In genomic region chr16:5244411-5244810, GRCm38 (mm10) we compare ENCODE assay signal across 8 mouse cellular contexts. TPM values are rescaled to one million over a fixed set of nuclear protein-coding genes. Genes with fewer than 3 reads are reported as not detected.
A peak's percentile ranks its signal among the peaks of the same experiment; 100 is the strongest.
DNase-seq lines count a peak whose midpoint lies in the region; ATAC-seq and TF ChIP-seq lines count a peak whose summit lies in the region.

No protein-coding gene starts in this region.

- H3K4me1 ChIP-seq in forebrain, postnatal 0 days (ENCODE audit: insufficient read depth), result no peaks in the 10 kb centered on the region
- no peaks in the 10 kb centered on the region for H3K4me1 ChIP-seq in hindbrain, embryonic 16.5 days (ENCODE audit: control insufficient read depth, insufficient read depth, low read depth, low read length)
- H3K4me1 ChIP-seq in midbrain, embryonic 14.5 days (ENCODE audit: control insufficient read depth, insufficient read depth, low read length), result no peaks in the 10 kb centered on the region
- H3K4me1 ChIP-seq in stomach, embryonic 15.5 days, result no peaks in the 10 kb centered on the region

- no peaks in the 10 kb centered on the region for H3K9me3 ChIP-seq in forebrain, postnatal 0 days (ENCODE audit: low read length)
- H3K9me3 ChIP-seq in hindbrain, embryonic 16.5 days (ENCODE audit: control insufficient read depth, low read length), result no peaks in the 10 kb centered on the region
- H3K9me3 ChIP-seq in midbrain, embryonic 14.5 days (ENCODE audit: control insufficient read depth, low read length), result no peaks in the 10 kb centered on the region
- H3K9me3 ChIP-seq in stomach, embryonic 15.5 days, result no peaks in the 10 kb centered on the region

- no peak overlapping the region for H3K27ac ChIP-seq in left cerebral cortex, adult 2 months
- no peak overlapping the region for H3K27ac ChIP-seq in forebrain, postnatal 0 days (ENCODE audit: low read depth, low read length)
- no peak overlapping the region for H3K27ac ChIP-seq in hindbrain, embryonic 16.5 days (ENCODE audit: low read depth, low read length)
- H3K27ac ChIP-seq in midbrain, embryonic 14.5 days (replicated peaks; ENCODE audit: low read depth, low read length), result no peak overlapping the region
- no peak overlapping the region for H3K27ac ChIP-seq in stomach, embryonic 15.5 days

- 32% methylated on average over 7 of the region's 7 CpGs for WGBS in forebrain, postnatal 0 days
- WGBS in hindbrain, embryonic 16.5 days, result 40% methylated on average over 7 of the region's 7 CpGs
- 37% methylated on average over 7 of the region's 7 CpGs for WGBS in midbrain, embryonic 14.5 days
- WGBS in stomach, embryonic 15.5 days, result 34% methylated on average over 7 of the region's 7 CpGs

- H3K9ac ChIP-seq in forebrain, postnatal 0 days, result no peak overlapping the region
- no peak overlapping the region for H3K9ac ChIP-seq in hindbrain, embryonic 16.5 days (ENCODE audit: low read depth, low read length)
- no peak overlapping the region for H3K9ac ChIP-seq in midbrain, embryonic 14.5 days (replicated peaks; ENCODE audit: low read length)
- no peak overlapping the region for H3K9ac ChIP-seq in stomach, embryonic 15.5 days

- peak; percentile 84 for TF ChIP-seq CTCF in left cerebral cortex, adult 2 months (IDR thresholded peaks at IDR 0.05)
- peak; percentile 76 for TF ChIP-seq CTCF in forebrain, postnatal 0 days (IDR thresholded peaks at IDR 0.05; ENCODE audit: low read depth)

- no peak overlapping the region for H3K4me3 ChIP-seq in left cerebral cortex, adult 2 months
- no peak overlapping the region for H3K4me3 ChIP-seq in forebrain, postnatal 0 days (ENCODE audit: low read depth, low read length)
- no peak overlapping the region for H3K4me3 ChIP-seq in hindbrain, embryonic 16.5 days (ENCODE audit: low read length)
- no peak overlapping the region for H3K4me3 ChIP-seq in midbrain, embryonic 14.5 days (replicated peaks; ENCODE audit: low read depth, low read length)
- no peak overlapping the region for H3K4me3 ChIP-seq in stomach, embryonic 15.5 days (replicated peaks)

- H3K4me2 ChIP-seq in forebrain, postnatal 0 days (ENCODE audit: low read depth), result no peak overlapping the region
- H3K4me2 ChIP-seq in hindbrain, embryonic 16.5 days (ENCODE audit: low read length), result no peak overlapping the region
- no peak overlapping the region for H3K4me2 ChIP-seq in midbrain, embryonic 14.5 days (ENCODE audit: low read length)
- H3K4me2 ChIP-seq in stomach, embryonic 15.5 days, result no peak overlapping the region

- DNase-seq in left cerebral cortex, adult 2 months (ENCODE audit: extremely low spot score in 1 of 2, low spot score in 2 of 2), result peak; percentile 51 to 56
- DNase-seq in left cerebral cortex, adult 11 months (ENCODE audit: low spot score), result no peak
- peak; percentile 35 for DNase-seq in c-Kit-positive CD71-negative TER-119-negative erythroid progenitor cells, embryonic 14.5 days (ENCODE audit: low read depth)
- peak; percentile 16 for DNase-seq in forebrain, postnatal 0 days
- peak; percentile 51 for DNase-seq in left cerebral cortex, postnatal 4 days
- peak; percentile 67 for DNase-seq in midbrain, embryonic 14.5 days

- intact Hi-C loops in left cerebral cortex, adult 2 months (cut with DNase I), result loop anchor here (2.0 kb wide), 1 partner anchor 42 kb away; no protein-coding TSS in a partner anchor
- intact Hi-C loops in left cerebral cortex, postnatal 4 days (cut with DNase I), result no loop called here

- no peaks in the 10 kb centered on the region for H3K27me3 ChIP-seq in forebrain, postnatal 0 days (ENCODE audit: insufficient read depth, low read length)
- no peaks in the 10 kb centered on the region for H3K27me3 ChIP-seq in hindbrain, embryonic 16.5 days (replicated peaks; ENCODE audit: control insufficient read depth, insufficient read depth, low read length)
- H3K27me3 ChIP-seq in midbrain, embryonic 14.5 days (ENCODE audit: control insufficient read depth, insufficient read depth, low read length), result no peaks in the 10 kb centered on the region
- H3K27me3 ChIP-seq in stomach, embryonic 15.5 days (replicated peaks), result no peaks in the 10 kb centered on the region

- peak; percentile 60 for ATAC-seq in forebrain, postnatal 0 days
- ATAC-seq in hindbrain, embryonic 16.5 days, result peak; percentile 53; the same call in 1 of the 2 replicates
- ATAC-seq in midbrain, embryonic 14.5 days (ENCODE audit: low FRiP score, low TSS enrichment), result no peak
- peak; percentile 70; the same call in 1 of the 2 replicates for ATAC-seq in stomach, embryonic 15.5 days (ENCODE audit: insufficient read depth, low FRiP score, low read depth)

- H3K36me3 ChIP-seq in forebrain, postnatal 0 days (ENCODE audit: insufficient read depth), result peaks cover 77% of the 10 kb centered on the region
- H3K36me3 ChIP-seq in hindbrain, embryonic 16.5 days (ENCODE audit: control insufficient read depth, insufficient read depth, low read length), result peaks cover 26% of the 10 kb centered on the region
- H3K36me3 ChIP-seq in midbrain, embryonic 14.5 days (ENCODE audit: control insufficient read depth, insufficient read depth, low read length), result peaks cover 73% of the 10 kb centered on the region
- H3K36me3 ChIP-seq in stomach, embryonic 15.5 days, result peaks cover 69% of the 10 kb centered on the region

RNA-seq across cellular contexts. Expression of gene Alg1, which starts 11.0 kb away (rescaled TPM):
- 10 to 100 TPM; 25.5 to 26.8 TPM for total RNA-seq in left cerebral cortex, adult 2 months (2021)
- total RNA-seq in forebrain, postnatal 0 days (2014; rRNA removed), result 39.7 and 41.1 TPM in 2 replicates
- 38.9 and 43.7 TPM in 2 replicates for polyA plus RNA-seq in forebrain, postnatal 0 days (2015; fragmentation: Nextera tagmentation; extraction: Ambion mirVana)
- polyA plus RNA-seq in hindbrain, embryonic 16.5 days (2015; fragmentation: Nextera tagmentation; extraction: Ambion mirVana), result 42.9 and 45.9 TPM in 2 replicates
- total RNA-seq in left cerebral cortex, postnatal 4 days (2021), result 10 to 100 TPM; 29.9 to 30.8 TPM
- 38.8 and 40.4 TPM in 2 replicates for polyA plus RNA-seq in midbrain, embryonic 14.5 days (2014; fragmentation: Nextera tagmentation; extraction: Ambion mirVana)
- 32.3 and 34.5 TPM in 2 replicates for polyA plus RNA-seq in stomach, embryonic 15.5 days (2015; fragmentation: Nextera tagmentation; extraction: Ambion mirVana)

RNA-seq across cellular contexts. Expression of gene Eef2kmt, which starts 11.4 kb away (rescaled TPM):
- total RNA-seq in left cerebral cortex, adult 2 months (2021), result 1 to 10 TPM; 2.0 to 4.7 TPM
- 6.3 and 8.3 TPM in 2 replicates for total RNA-seq in forebrain, postnatal 0 days (2014; rRNA removed)
- polyA plus RNA-seq in forebrain, postnatal 0 days (2015; fragmentation: Nextera tagmentation; extraction: Ambion mirVana), result 6.7 TPM in 2 replicates
- 9.4 and 9.5 TPM in 2 replicates for polyA plus RNA-seq in hindbrain, embryonic 16.5 days (2015; fragmentation: Nextera tagmentation; extraction: Ambion mirVana)
- total RNA-seq in left cerebral cortex, postnatal 4 days (2021), result 1 to 10 TPM; 2.9 to 3.6 TPM
- 3.9 and 8.3 TPM in 2 replicates for polyA plus RNA-seq in midbrain, embryonic 14.5 days (2014; fragmentation: Nextera tagmentation; extraction: Ambion mirVana)
- polyA plus RNA-seq in stomach, embryonic 15.5 days (2015; fragmentation: Nextera tagmentation; extraction: Ambion mirVana), result 31.5 and 33.7 TPM in 2 replicates

RNA-seq across cellular contexts. Expression of gene AU021092, which starts 22.3 kb away (rescaled TPM):
- 1 to 10 TPM; 4.2 to 4.7 TPM for total RNA-seq in left cerebral cortex, adult 2 months (2021)
- 17.2 and 21.8 TPM in 2 replicates for total RNA-seq in forebrain, postnatal 0 days (2014; rRNA removed)
- 9.8 and 10.9 TPM in 2 replicates for polyA plus RNA-seq in forebrain, postnatal 0 days (2015; fragmentation: Nextera tagmentation; extraction: Ambion mirVana)
- polyA plus RNA-seq in hindbrain, embryonic 16.5 days (2015; fragmentation: Nextera tagmentation; extraction: Ambion mirVana), result 15.7 and 16.6 TPM in 2 replicates
- total RNA-seq in left cerebral cortex, postnatal 4 days (2021), result 10 to 100 TPM; 10.2 to 11.3 TPM
- polyA plus RNA-seq in midbrain, embryonic 14.5 days (2014; fragmentation: Nextera tagmentation; extraction: Ambion mirVana), result 15.0 and 15.6 TPM in 2 replicates
- 3.9 and 5.3 TPM in 2 replicates for polyA plus RNA-seq in stomach, embryonic 15.5 days (2015; fragmentation: Nextera tagmentation; extraction: Ambion mirVana)

RNA-seq across cellular contexts. Expression of gene Nagpa, which starts 40.6 kb away (rescaled TPM):
- total RNA-seq in left cerebral cortex, adult 2 months (2021), result 10 to 100 TPM; 12.6 to 14.5 TPM
- total RNA-seq in forebrain, postnatal 0 days (2014; rRNA removed), result 6.5 and 8.9 TPM in 2 replicates
- 7.0 and 8.8 TPM in 2 replicates for polyA plus RNA-seq in forebrain, postnatal 0 days (2015; fragmentation: Nextera tagmentation; extraction: Ambion mirVana)
- 11.9 and 14.9 TPM in 2 replicates for polyA plus RNA-seq in hindbrain, embryonic 16.5 days (2015; fragmentation: Nextera tagmentation; extraction: Ambion mirVana)
- 1 to 10 TPM; 6.8 to 7.5 TPM for total RNA-seq in left cerebral cortex, postnatal 4 days (2021)
- polyA plus RNA-seq in midbrain, embryonic 14.5 days (2014; fragmentation: Nextera tagmentation; extraction: Ambion mirVana), result 8.7 and 9.3 TPM in 2 replicates
- 21.1 and 22.1 TPM in 2 replicates for polyA plus RNA-seq in stomach, embryonic 15.5 days (2015; fragmentation: Nextera tagmentation; extraction: Ambion mirVana)
